9 mouse cellular contexts compared by ENCODE assay signal in the genomic region with DNA sequence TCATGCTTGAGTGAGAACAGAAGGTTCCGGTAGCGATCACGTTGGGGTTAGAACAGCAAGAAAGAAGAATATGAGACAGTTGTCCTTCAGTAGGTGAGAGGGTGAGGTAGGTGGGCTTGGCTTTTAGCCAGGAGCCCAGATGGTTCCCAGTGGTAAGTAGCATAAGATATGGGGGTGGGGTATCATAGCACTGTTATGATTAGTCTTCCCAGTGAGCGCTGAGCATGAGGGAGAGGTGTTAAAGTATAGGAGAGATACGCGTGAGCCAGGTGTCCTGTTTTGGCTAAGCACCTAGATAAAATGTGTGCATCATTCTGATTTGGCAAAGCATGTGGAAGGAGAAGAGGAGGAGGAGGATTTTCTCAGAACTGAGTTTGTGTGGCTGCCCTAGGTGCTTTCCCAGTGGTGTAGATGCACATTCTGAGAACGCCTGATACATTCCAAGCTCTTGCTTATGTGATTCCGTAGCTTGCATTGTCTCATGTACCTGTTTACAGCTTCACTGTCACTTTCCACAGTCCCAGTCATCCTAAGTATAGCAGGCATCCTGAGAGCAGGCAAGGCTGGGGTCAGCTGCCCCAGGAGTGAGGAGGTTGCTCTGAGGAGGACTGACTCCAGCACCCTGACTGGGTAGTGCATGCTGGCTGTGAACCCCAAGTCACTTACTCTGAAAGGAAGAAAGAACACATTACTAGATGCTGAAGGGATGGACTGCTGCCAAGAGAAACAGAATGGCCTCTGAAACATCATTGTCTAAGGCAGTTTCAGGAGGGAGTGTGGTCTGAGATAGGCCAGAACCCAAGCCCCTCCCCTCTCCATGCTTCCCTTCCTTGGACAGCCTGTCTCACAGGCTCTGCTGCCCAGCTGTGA. TPM values are rescaled to one million over a fixed set of nuclear protein-coding genes. Genes with fewer than 3 reads are reported as not detected.
DNase-seq lines count a peak whose midpoint lies in the region; ATAC-seq and TF ChIP-seq lines count a peak whose summit lies in the region.
"Had no signal": no experiment of that assay in that cellular context is flagged by ENCODE, and none has a peak within 500 bp of the region (broad histone marks: within the 10 kb centered on the region; RNA-seq: fewer than 3 reads in every experiment).

No protein-coding gene starts in this region.

- H3K4me1 ChIP-seq in kidney, postnatal 0 days (replicated peaks; ENCODE audit: insufficient read depth, low read length): no peaks in the 10 kb centered on the region
- peaks cover 8% of the 10 kb centered on the region; the same call in 1 of the 2 replicates for H3K4me1 ChIP-seq in forebrain, embryonic 14.5 days (ENCODE audit: control insufficient read depth, insufficient read depth, low read length)
- peaks cover 16% of the 10 kb centered on the region for H3K4me1 ChIP-seq in liver, embryonic 12.5 days

- H3K4me2 ChIP-seq in kidney, postnatal 0 days (ENCODE audit: low read length): no peak overlapping the region
- H3K4me2 ChIP-seq in forebrain, embryonic 14.5 days (ENCODE audit: low read length): no peak overlapping the region
- H3K4me2 ChIP-seq in liver, embryonic 12.5 days: no peak overlapping the region

- intact Hi-C loops in left cerebral cortex, postnatal 36 days (cut with DNase I): loop anchor here (10.0 kb wide), 1 partner anchor 258 kb away; the partner anchor contains the start of gene Tbc1d9b

- 85% methylated on average over 8 of the region's 8 CpGs for WGBS in kidney, postnatal 0 days
- 76% methylated on average over 8 of the region's 8 CpGs for WGBS in forebrain, embryonic 14.5 days
- WGBS in liver, embryonic 12.5 days (ENCODE audit: insufficient replicate concordance): 84% methylated on average over 8 of the region's 8 CpGs

- peaks cover 32% of the 10 kb centered on the region for H3K36me3 ChIP-seq in kidney, postnatal 0 days (ENCODE audit: insufficient read depth, low read length)
- H3K36me3 ChIP-seq in forebrain, embryonic 14.5 days (ENCODE audit: control insufficient read depth, insufficient read depth, low read length): peaks cover 62% of the 10 kb centered on the region
- peaks cover 71% of the 10 kb centered on the region for H3K36me3 ChIP-seq in liver, embryonic 12.5 days

- no peak overlapping the region for H3K27ac ChIP-seq in kidney, postnatal 0 days
- peak overlapping the region; percentile 71 for H3K27ac ChIP-seq in forebrain, embryonic 14.5 days (ENCODE audit: low read depth, low read length)
- H3K27ac ChIP-seq in liver, embryonic 12.5 days: no peak overlapping the region

- no peak overlapping the region for H3K9ac ChIP-seq in kidney, postnatal 0 days (ENCODE audit: low read depth, low read length)
- H3K9ac ChIP-seq in forebrain, embryonic 14.5 days (ENCODE audit: low read length): no peak overlapping the region
- no peak overlapping the region for H3K9ac ChIP-seq in liver, embryonic 12.5 days

- no peaks in the 10 kb centered on the region for H3K27me3 ChIP-seq in kidney, postnatal 0 days (ENCODE audit: insufficient read depth, low read length)
- no peaks in the 10 kb centered on the region for H3K27me3 ChIP-seq in forebrain, embryonic 14.5 days (replicated peaks; ENCODE audit: control insufficient read depth, insufficient read depth, low read length)
- H3K27me3 ChIP-seq in liver, embryonic 12.5 days (replicated peaks): no peaks in the 10 kb centered on the region

- no peaks in the 10 kb centered on the region for H3K9me3 ChIP-seq in kidney, postnatal 0 days (replicated peaks; ENCODE audit: low read length)
- no peaks in the 10 kb centered on the region for H3K9me3 ChIP-seq in forebrain, embryonic 14.5 days (replicated peaks; ENCODE audit: control insufficient read depth, low read length)
- H3K9me3 ChIP-seq in liver, embryonic 12.5 days (replicated peaks): no peaks in the 10 kb centered on the region
- H3K9me3 ChIP-seq: G1E had no signal

- peak; percentile 60 for DNase-seq in kidney, postnatal 0 days (ENCODE audit: low spot score)
- DNase-seq in kidney, adult 11 months: no peak
- DNase-seq in Muller cell, postnatal 12 days (ENCODE audit: inconsistent ontology term): peak; percentile 43
- DNase-seq in forebrain, embryonic 14.5 days (ENCODE audit: low spot score): peak; percentile 57
- peak; percentile 45 to 47 for DNase-seq in left cerebral cortex, postnatal 36 days (ENCODE audit: low spot score in 2 of 2)
- no peak for DNase-seq in B cell, adult 2 months
- DNase-seq in adrenal gland, postnatal 25 days: no peak

- H3K4me3 ChIP-seq in kidney, postnatal 0 days (replicated peaks; ENCODE audit: low read depth, low read length): no peak overlapping the region
- no peak overlapping the region for H3K4me3 ChIP-seq in forebrain, embryonic 14.5 days (ENCODE audit: low read depth, low read length)
- no peak overlapping the region for H3K4me3 ChIP-seq in liver, embryonic 12.5 days

- no peak for ATAC-seq in kidney, postnatal 0 days (replicated peaks; ENCODE audit: low FRiP score, low read depth)
- peak; percentile 69; the same call in 1 of the 2 replicates for ATAC-seq in forebrain, embryonic 14.5 days
- ATAC-seq in liver, embryonic 12.5 days: no peak

- TF ChIP-seq CTCF in kidney, postnatal 0 days (IDR thresholded peaks at IDR 0.05; ENCODE audit: low read depth): no peak

RNA-seq across cellular contexts. Expression of gene Rasgef1c, which starts 24.5 kb away (rescaled TPM):
- 0.10 and 0.18 TPM in 2 replicates for polyA plus RNA-seq in kidney, postnatal 0 days (2015; fragmentation: Nextera tagmentation; extraction: Ambion mirVana)
- 10.9 and 15.6 TPM in 2 replicates for polyA plus RNA-seq in forebrain, embryonic 14.5 days (2014; fragmentation: Nextera tagmentation; extraction: Ambion mirVana)
- 10 to 100 TPM; 36.6 to 46.1 TPM for total RNA-seq in left cerebral cortex, postnatal 36 days (2021)
- polyA plus RNA-seq in liver, embryonic 12.5 days (2016; fragmentation: Nextera tagmentation; extraction: Ambion mirVana): not detected in 2 replicates
- total RNA-seq in adrenal gland, postnatal 25 days (2021): 0.49 TPM in 1 of 2 replicates, not detected in the other
- polyA plus RNA-seq: G1E had no signal

RNA-seq across cellular contexts. Expression of gene Mapk9, which starts 30.6 kb away (rescaled TPM):
- polyA plus RNA-seq in kidney, postnatal 0 days (2015; fragmentation: Nextera tagmentation; extraction: Ambion mirVana): 25.5 and 26.0 TPM in 2 replicates
- polyA plus RNA-seq in forebrain, embryonic 14.5 days (2014; fragmentation: Nextera tagmentation; extraction: Ambion mirVana): 43.6 and 49.1 TPM in 2 replicates
- 100 to 1,000 TPM; 215 to 223 TPM for total RNA-seq in left cerebral cortex, postnatal 36 days (2021)
- 34.6 and 38.2 TPM in 2 replicates for polyA plus RNA-seq in liver, embryonic 12.5 days (2016; fragmentation: Nextera tagmentation; extraction: Ambion mirVana)
- total RNA-seq in adrenal gland, postnatal 25 days (2021): 65.6 and 76.5 TPM in 2 replicates

Comparison
In these comparisons a context has a peak if more than half of its experiments do, and no peak if none do; other contexts are left out.
1. DNase-seq: peak in kidney, postnatal 0 days (single experiment), Muller cell, postnatal 12 days (single experiment), forebrain, embryonic 14.5 days (single experiment) and left cerebral cortex, postnatal 36 days (2 of 2); none in kidney, adult 11 months (single experiment), B cell, adult 2 months (0 of 2) and adrenal gland, postnatal 25 days (single experiment).
2. RNA of gene Rasgef1c, which starts 24.5 kb away (polyA plus RNA-seq): 10.9 to 15.6 TPM in forebrain, embryonic 14.5 days; 0.10 to 0.18 TPM in kidney, postnatal 0 days and not detected in liver, embryonic 12.5 days; every median in the first group is over 10 times any median in the second.